Mouse (Mus musculus): ENCODE results near the gene Npy2r.

Gene Npy2r

GRCm38 (mm10) chr3:82547908-82548721 lies at the start of gene Npy2r:
Gene Npy2r, minus strand, starts transcription at chr3:82548084.
- DNase-seq = no peak

GRCm38 (mm10) chr3:82557786-82558185 lies 9.9 kb upstream of the Npy2r start:
- DNase-seq = no peak

- DNase-seq = no peak
Measured at GRCm38 (mm10) chr3:82556311-82556828, 8.5 kb upstream of the Npy2r start.

GRCm38 (mm10) chr3:82549932-82550331 lies 2.0 kb upstream of the Npy2r start:
- DNase-seq = no peak

- no peak for DNase-seq
Measured at GRCm38 (mm10) chr3:82548753-82549152, 869 bp upstream of the Npy2r start.

GRCm38 (mm10) chr3:82541449-82541848 lies 6.4 kb downstream of the Npy2r start:
- no peak for DNase-seq

GRCm38 (mm10) chr3:82539951-82540350 lies 7.9 kb downstream of the Npy2r start:
- no peak for DNase-seq

GRCm38 (mm10) chr3:82524792-82525191 lies 23.1 kb downstream of the Npy2r start:
- DNase-seq = no peak

- DNase-seq = no peak
Measured at GRCm38 (mm10) chr3:82498006-82498405, 49.9 kb downstream of the Npy2r start.
